Mouse (Mus musculus) forebrain, embryonic 14.5 days (tissue): ENCODE measurements around the gene Rps23. TPM values are rescaled to one million over a fixed set of nuclear protein-coding genes. Genes with fewer than 3 reads are reported as not detected.

Experiments used
- ATAC-seq: fragments of 200-750 bp; cut with Nextera tagmentation; 2 replicates; pipeline ENCODE4 v1.8.0; 2017; ENCODE audit warnings: mild to moderate bottlenecking, moderate library complexity
- DNase-seq: peaks from one replicate; pipeline ENCODE4 v3.0.0-alpha.2; 2015; ENCODE audit warnings: low spot score
- H3K27ac ChIP-seq: fragments of 300-500 bp; sonication (generic); 2 replicates; pipeline ENCODE4 v1.5.1; 2014; ENCODE audit warnings: low read depth, mild to moderate bottlenecking, control low read depth, low read length, moderate library complexity
- H3K27me3 ChIP-seq: fragments of 300-500 bp; sonication (generic); replicated peaks from 2 replicates; pipeline ENCODE4 v1.6.1; 2014; ENCODE audit warnings: low read length, control low read depth, mixed read lengths; ENCODE audit not compliant: control insufficient read depth, insufficient read depth
- H3K36me3 ChIP-seq: fragments of 300-500 bp; sonication (generic); 2 replicates; pipeline ENCODE4 v1.6.1; 2014; ENCODE audit warnings: low read length, control low read depth; ENCODE audit not compliant: control insufficient read depth, insufficient read depth
- H3K4me1 ChIP-seq: fragments of 300-500 bp; sonication (generic); 2 replicates; pipeline ENCODE4 v1.6.1; 2014; ENCODE audit warnings: antibody characterized with exemption, low read length, control low read depth; ENCODE audit not compliant: control insufficient read depth, insufficient read depth
- H3K4me2 ChIP-seq: fragments of 300-500 bp; sonication (generic); 2 replicates; pipeline ENCODE4 v1.6.1; 2014; ENCODE audit warnings: mild to moderate bottlenecking, control low read depth, low read length
- H3K4me3 ChIP-seq: fragments of 300-500 bp; sonication (generic); 2 replicates; pipeline ENCODE4 v1.5.1; 2014; ENCODE audit warnings: low read depth, low read length, control low read depth
- H3K9ac ChIP-seq: fragments of 300-500 bp; sonication (generic); 2 replicates; pipeline ENCODE4 v1.6.1; 2014; ENCODE audit warnings: mild to moderate bottlenecking, low read length, control low read depth, moderate library complexity
- H3K9me3 ChIP-seq: fragments of 300-500 bp; sonication (generic); replicated peaks from 2 replicates; pipeline ENCODE4 v1.6.1; 2016; ENCODE audit warnings: low read length, control low read depth, mixed read lengths; ENCODE audit not compliant: control insufficient read depth
- WGBS: fragments of 180-500 bp; shearing (Covaris S2); extraction: QIAGEN DNeasy Blood & Tissue Kit; methylation state at CpG from one replicate; pipeline ENCODE4 v1.1.7; 2014; 5-methylcytosine and 5-hydroxymethylcytosine counted together
- polyA plus RNA-seq: library from polyadenylated mRNA; unstranded; fragments of >200 nt; fragmentation: Nextera tagmentation; extraction: Ambion mirVana; gene quantifications from 2 replicates; pipeline ENCODE4 v1.2.1, GENCODE M21; 2014

Gene Rps23
- 146 and 210 TPM in 2 replicates for polyA plus RNA-seq

DNA sequence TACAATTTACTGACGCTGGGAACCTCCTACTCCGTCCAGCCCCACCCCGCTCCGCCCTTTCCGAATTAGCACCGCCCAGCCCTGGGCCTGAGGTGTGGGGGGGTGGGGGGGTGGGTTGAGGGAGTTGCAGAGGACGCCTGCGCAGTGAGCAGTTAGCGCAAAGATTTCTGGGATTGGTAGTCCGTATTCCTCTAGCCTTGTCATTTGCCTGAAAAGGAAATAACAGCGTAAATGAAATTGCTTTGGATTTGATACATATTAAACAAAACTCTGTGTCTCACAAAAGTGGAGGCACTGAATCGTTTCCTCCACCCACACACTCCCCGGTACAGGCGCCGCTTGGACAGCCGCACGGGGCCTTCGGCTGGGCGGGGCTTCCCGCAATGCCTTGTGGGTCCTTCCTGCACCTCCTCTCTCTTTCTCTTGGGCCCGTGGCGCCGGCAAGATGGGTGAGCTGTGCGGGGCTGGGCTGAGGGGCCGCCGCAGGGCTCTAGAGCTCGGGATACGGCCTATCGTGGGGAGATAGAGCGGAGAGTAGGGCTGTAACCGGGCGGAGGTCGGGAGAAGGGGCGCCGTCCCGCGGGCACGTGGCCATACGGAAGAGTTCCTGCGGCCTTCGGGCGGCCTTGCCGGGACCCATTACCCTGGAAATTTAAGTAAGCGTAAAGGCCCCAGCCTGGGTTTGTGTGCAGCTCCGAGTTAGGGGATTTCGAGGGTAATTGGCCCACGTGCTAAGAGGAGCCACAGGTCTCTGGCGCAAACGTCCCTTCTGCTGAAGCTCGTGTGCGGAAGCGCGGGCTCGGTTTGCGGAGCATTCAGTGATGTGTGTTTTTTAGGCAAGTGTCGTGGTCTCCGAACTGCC lies at the start of gene Rps23:
Gene Rps23, plus strand, starts transcription at position 208 of the 862 bp plus-strand sequence.
- Histone ChIP-seq H3K9me3 (no peaks in the 10 kb centered on the region), H3K27me3 (no peaks in the 10 kb centered on the region), H3K27ac (peak within 1 kb of the TSS; percentile 74), H3K4me3 (peak within 1 kb of the TSS; percentile 89), H3K36me3 (peaks cover 33% of the 10 kb centered on the region), H3K9ac (peak within 1 kb of the TSS; percentile 95), H3K4me1 (peaks cover 4% of the 10 kb centered on the region; the same call in 1 of the 2 replicates), H3K4me2 (peak within 1 kb of the TSS; percentile 77)
- ATAC-seq, result peak; percentile 98
- DNase-seq, result peak; percentile 97
- WGBS, result 0% methylated on average over 57 of the region's 57 CpGs

DNA sequence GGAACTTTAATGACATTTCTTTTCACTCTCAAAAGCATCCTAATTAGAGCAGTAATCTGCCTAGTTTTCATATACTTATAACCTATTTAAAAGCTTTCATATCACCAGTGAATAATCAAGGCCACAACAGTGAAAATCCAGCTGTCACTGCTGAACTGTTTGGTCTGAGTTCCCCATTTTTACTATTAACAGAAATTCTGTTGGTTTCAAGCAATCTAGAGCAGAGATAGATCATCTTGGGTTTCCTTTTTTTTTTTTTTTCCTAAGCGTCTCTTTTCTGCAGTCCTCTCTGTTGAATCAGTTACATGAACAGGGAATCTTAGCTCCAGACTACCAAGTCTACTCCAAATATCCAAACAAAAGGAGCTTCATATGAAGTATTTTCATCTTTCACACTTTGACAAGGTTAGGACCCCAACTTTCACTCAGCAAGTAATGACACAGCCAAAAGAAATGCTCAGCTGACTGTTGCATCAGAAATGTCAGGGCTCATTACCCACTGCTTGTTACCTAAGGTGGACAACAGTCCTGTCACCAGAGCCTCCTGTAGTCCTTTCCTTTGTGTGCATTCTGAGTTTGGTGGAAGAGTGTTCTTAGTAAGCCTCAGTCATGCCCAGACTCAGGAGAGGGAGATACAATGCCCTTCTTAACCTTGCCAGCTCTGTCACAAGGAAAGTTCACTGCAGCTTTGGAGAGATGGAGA lies 40.9 kb upstream of the Rps23 start:
- no peak overlapping the region for H3K9ac ChIP-seq
- no peaks in the 10 kb centered on the region for H3K36me3 ChIP-seq
- ATAC-seq (no peak), DNase-seq (no peak)
- H3K9me3 ChIP-seq, result no peaks in the 10 kb centered on the region
- H3K27ac ChIP-seq, result no peak overlapping the region
- 97% methylated on average over 1 of the region's 1 CpGs for WGBS
- no peak overlapping the region for H3K4me3 ChIP-seq
- H3K4me1 ChIP-seq, result no peaks in the 10 kb centered on the region
- H3K27me3 ChIP-seq, result no peaks in the 10 kb centered on the region
- no peak overlapping the region for H3K4me2 ChIP-seq

DNA sequence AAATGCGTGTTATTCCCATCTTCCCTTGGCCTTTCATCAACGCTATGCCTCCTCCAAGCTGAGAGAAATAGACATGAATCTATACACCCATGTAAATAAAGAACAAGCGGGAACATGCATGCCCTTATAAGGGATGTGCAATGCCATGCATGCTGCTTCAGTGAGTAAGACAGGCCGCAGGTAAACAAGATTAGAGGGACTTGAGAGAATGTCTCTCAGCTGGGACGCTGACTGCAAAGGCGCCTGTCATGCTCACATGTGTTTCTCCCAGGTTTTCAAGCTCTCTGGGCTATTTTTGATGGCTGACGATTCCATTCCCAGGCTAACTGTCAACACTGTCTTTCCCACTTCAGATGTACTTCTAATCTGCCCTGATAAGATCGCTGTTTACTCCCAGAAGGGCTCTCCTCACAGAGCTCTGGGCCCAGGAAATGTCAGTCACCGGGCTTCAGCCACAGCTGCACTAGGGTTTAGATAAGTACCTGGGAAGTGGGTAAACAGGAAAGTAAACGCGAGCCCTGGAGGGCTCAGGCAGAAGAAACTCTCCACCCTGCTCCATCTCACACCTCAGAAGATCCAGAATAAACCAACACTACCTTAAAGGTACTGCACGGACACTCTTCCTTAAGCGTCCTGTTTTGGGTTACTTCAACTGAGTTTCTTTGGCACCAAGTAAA lies 36.8 kb upstream of the Rps23 start:
- Histone ChIP-seq H3K9me3 (no peaks in the 10 kb centered on the region), H3K4me3 (peak overlapping the region; percentile 28), H3K27me3 (no peaks in the 10 kb centered on the region), H3K36me3 (no peaks in the 10 kb centered on the region), H3K4me2 (peak overlapping the region; percentile 55), H3K9ac (no peak overlapping the region), H3K27ac (no peak overlapping the region), H3K4me1 (no peaks in the 10 kb centered on the region)
- ATAC-seq, result peak; percentile 27; the same call in 1 of the 2 replicates
- WGBS, result 58% methylated on average over 13 of the region's 13 CpGs
- DNase-seq, result no peak

DNA sequence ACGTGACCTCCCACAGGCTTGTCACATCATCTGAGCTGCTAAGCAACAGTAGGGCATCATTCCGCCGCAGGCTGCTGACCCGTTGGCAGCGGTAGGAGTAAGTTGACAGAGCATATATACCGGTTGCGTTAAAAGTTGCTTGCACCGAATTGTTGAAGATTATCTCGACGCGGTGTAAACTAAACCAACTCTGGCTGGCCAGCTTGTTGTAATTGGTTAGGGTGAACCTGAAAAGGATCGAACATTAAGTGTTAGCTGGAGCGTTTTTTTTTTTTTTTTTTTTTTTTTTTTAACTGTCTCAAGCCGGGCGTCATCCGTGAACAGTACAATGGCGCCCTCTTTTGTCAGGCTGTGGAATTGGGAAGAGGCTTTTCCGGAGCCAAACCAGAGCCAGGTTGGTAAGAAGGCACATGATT lies 36.2 kb upstream of the Rps23 start:
- Histone ChIP-seq H3K4me3 (peak overlapping the region; percentile 28), H3K9me3 (no peaks in the 10 kb centered on the region), H3K4me1 (no peaks in the 10 kb centered on the region), H3K27ac (no peak overlapping the region), H3K9ac (peak overlapping the region; percentile 29; the same call in 1 of the 2 replicates), H3K4me2 (peak overlapping the region; percentile 55), H3K27me3 (no peaks in the 10 kb centered on the region), H3K36me3 (no peaks in the 10 kb centered on the region)
- peak; percentile 81 for ATAC-seq
- DNase-seq, result peak; percentile 86
- WGBS, result 1% methylated on average over 18 of the region's 18 CpGs

DNA sequence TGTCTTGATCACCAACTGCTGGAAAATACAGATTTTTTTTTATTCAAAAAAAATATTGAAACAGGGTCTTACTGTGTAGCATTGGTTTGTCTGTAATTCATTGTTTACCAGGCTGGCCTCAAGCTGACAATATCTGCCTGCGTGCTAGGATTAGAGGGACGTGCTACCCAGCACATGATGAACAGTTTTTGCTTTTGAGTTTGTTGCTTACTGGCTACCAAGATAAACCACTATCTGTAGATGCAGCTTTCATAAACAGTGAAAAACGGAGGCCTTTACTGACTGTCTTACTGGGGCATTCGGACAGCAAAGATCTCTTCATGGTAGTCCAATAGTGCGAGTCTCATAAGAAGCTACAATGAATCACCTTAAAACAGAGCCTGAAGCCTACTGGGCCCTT lies 32.6 kb upstream of the Rps23 start:
- Histone ChIP-seq H3K27ac (no peak overlapping the region), H3K4me1 (no peaks in the 10 kb centered on the region), H3K9ac (no peak overlapping the region), H3K4me2 (no peak overlapping the region), H3K27me3 (no peaks in the 10 kb centered on the region), H3K9me3 (no peaks in the 10 kb centered on the region), H3K4me3 (no peak overlapping the region), H3K36me3 (no peaks in the 10 kb centered on the region)
- ATAC-seq (no peak), DNase-seq (no peak)
- WGBS, result 91% methylated on average over 5 of the region's 5 CpGs

DNA sequence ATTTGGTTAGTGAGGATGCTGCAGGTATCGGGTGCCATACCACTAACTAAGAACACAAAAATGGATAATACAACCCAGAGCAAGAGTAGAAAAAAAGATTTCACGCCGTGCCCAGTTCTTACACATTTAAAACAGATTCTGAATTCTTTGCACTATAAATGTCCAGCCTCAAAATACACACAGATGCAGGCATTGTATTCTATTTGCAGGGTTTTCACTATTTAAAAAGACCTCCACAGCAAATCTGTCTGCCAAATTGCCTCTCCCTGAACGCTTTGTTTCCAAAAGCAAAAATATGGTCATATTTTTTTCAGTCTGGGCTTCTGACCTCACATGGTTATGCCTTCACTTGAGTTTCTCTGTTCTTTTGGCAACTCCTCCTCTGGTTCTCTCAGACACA lies 27.9 kb upstream of the Rps23 start:
- 89% methylated on average over 4 of the region's 4 CpGs for WGBS
- ATAC-seq, result no peak
- H3K9ac ChIP-seq, result no peak overlapping the region

DNA sequence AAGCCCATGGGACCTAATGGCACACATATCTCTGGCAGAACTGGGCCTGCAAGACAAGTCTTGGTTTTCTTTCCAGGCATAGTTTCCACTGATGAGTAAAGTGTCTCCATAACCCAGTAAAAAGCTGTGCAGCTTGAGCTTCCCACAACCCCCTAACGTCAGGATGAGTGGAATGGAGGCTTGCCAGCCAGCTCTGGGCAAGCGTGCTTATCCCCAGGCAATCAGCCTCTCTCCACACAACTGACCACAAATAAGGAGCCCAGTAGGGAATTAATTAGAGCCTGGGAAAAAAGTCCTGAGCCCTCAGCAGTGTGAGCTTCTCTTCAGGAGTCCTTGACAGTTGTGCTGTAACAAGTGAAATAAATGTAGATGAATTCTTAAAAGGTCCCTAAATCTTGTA lies 26.7 kb upstream of the Rps23 start:
- Histone ChIP-seq H3K4me2 (no peak overlapping the region), H3K9me3 (no peaks in the 10 kb centered on the region), H3K27me3 (no peaks in the 10 kb centered on the region), H3K4me1 (0 out of 2 replicates have a peak, but pooled peaks cover 3% of the 10 kb centered on the region), H3K9ac (no peak overlapping the region), H3K4me3 (no peak overlapping the region), H3K36me3 (no peaks in the 10 kb centered on the region), H3K27ac (no peak overlapping the region)
- 4% methylated on average over 2 of the region's 2 CpGs for WGBS
- DNase-seq, result peak; percentile 70
- peak; percentile 63 for ATAC-seq

More for the DNA sequence above, 27.9 kb upstream of the Rps23 start:
- no peak for DNase-seq
- no peaks in the 10 kb centered on the region for H3K9me3 ChIP-seq
- no peak overlapping the region for H3K4me2 ChIP-seq
- H3K4me3 ChIP-seq, result no peak overlapping the region
- H3K27ac ChIP-seq, result no peak overlapping the region
- H3K4me1 ChIP-seq, result 0 out of 2 replicates have a peak, but pooled peaks cover 3% of the 10 kb centered on the region
- no peaks in the 10 kb centered on the region for H3K36me3 ChIP-seq
- no peaks in the 10 kb centered on the region for H3K27me3 ChIP-seq

DNA sequence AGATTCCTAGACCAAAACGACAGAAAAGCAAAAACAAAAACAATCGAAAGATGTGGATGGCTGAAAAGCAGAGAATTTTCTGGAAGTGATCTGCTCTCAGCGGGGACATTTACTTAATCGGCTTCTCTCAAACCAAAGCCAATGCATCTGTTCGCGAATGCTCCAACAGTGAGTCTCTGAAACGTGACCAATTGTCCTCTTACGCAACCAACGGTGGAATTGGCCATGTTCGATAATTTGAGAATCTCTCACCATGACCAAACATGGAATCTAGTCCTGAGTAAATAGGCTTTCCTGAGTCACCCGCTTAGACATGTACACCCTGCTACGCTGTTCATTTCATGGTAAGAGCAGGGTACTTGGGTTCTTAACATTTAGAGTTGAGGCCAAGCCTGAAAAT lies 25.9 kb upstream of the Rps23 start:
- no peaks in the 10 kb centered on the region for H3K9me3 ChIP-seq

More for the DNA sequence above, 25.9 kb upstream of the Rps23 start:
- no peaks in the 10 kb centered on the region for H3K27me3 ChIP-seq
- no peak overlapping the region for H3K4me2 ChIP-seq
- no peak for ATAC-seq
- no peak overlapping the region for H3K4me3 ChIP-seq
- H3K27ac ChIP-seq, result no peak overlapping the region
- no peak for DNase-seq
- H3K36me3 ChIP-seq, result no peaks in the 10 kb centered on the region
- 0 out of 2 replicates have a peak, but pooled peaks cover 3% of the 10 kb centered on the region for H3K4me1 ChIP-seq
- no peak overlapping the region for H3K9ac ChIP-seq
- WGBS, result 85% methylated on average over 12 of the region's 12 CpGs
